Mouse (Mus musculus) liver, adult (tissue): ENCODE measurements around the gene Ppp1r32.

Source experiments
- GATA4 ChIP-seq: IDR thresholded peaks from 2 replicates; pipeline ENCODE4 v1.6.1; 2014; ENCODE audit warnings: mild to moderate bottlenecking, low read length; ENCODE audit not compliant: insufficient replicate concordance

Gene Ppp1r32

DNA sequence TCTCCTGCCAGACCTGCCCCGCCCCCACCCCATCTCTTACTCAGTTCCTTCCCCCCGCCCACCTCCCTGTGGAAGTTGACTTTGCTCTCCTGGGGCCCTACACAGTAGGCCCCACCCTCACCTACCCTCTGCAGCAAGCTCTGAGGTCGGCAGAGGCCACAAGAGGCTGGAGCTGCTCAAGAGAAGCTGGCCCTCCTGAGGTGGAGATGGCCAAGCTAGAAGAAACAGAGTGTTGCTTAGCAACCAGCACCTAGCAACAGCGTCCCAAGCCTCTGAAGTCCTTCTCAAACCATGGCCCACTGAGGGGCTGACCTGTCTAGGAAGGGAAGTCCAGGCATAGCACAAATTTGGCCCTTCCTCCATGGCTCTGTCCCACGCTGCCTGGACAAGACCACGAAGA is at the start of gene Ppp1r32:
TSS of gene Ppp1r32 (minus strand) at position 226 of the 400 bp plus-strand sequence.
- no peak for TF ChIP-seq GATA4

DNA sequence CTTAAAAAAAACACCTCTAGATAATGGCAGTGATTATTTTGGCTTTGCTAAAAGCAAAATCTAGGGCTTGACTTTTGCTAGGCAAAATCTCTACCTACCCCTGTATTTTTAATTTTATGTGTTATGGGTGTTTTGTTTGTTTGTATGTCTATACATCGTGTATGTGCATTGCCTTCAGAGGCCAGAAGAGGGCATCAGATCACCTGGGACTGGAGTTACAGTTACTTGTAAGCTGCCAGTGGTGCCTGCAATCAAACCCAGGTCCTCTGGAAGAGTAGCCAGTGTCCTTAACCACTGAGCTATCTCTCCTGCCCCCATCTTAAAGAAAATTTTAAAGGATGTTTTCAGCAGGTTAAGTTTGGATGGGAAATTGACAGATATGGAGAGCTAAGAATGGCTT is 47.4 kb upstream of the Ppp1r32 start:
- TF ChIP-seq GATA4 = no peak

- TF ChIP-seq GATA4 = no peak
Measured at GRCm38 (mm10) chr19:10525910-10526309, 43.2 kb upstream of the Ppp1r32 start, which contains the start of gene Sdhaf2. Sdhaf2 (minus strand) TSS chr19:10526142.

DNA sequence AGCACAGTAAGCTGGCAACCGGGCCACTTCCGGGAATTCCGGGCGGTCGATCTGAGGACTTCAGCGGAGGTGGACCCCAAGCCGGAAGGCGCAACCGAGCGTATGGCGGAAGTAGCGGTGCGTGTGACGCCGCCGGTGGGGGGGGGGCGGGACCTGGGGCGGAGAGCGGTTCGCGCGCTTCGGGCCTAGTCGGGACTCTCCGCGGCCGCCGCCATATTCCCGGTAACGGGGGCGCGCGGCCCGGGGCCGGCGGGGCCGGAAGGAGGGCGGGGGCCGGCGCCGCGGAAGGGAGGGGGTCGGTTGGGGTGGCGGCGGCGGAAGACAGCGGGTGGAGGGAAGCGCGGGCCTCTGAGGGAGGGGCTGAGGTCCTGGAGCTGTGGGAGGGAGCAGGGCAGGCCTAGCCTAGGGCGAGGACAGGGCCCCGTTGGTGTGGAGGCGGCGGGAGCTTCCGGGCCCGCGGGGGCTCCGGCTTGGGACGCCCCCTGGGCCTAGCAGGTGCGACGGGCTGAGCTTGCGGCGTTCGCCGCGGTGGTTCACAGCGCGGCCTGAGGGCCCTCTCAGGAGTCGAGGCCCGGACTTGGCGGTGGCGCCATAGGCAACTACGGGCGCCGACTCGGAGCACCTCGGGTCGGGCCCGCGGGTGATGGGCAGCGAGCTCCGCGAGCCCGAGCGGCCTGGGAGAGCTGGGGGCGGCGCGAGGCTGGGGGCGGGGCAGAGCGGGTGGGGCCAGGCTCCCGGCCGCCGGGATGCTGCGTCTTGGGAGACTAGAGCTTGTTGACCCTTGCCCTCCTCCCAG is 42.6 kb upstream of the Ppp1r32 start, which contains the start of gene Cpsf7:
TSS of gene Cpsf7 (plus strand) at position 161 of the 796 bp plus-strand sequence.
- no peak for TF ChIP-seq GATA4

- TF ChIP-seq GATA4 = no peak
Measured at GRCm38 (mm10) chr19:10524784-10525105, 42.0 kb upstream of the Ppp1r32 start.

- TF ChIP-seq GATA4 = no peak
Measured at GRCm38 (mm10) chr19:10523483-10524080, 40.9 kb upstream of the Ppp1r32 start.

DNA sequence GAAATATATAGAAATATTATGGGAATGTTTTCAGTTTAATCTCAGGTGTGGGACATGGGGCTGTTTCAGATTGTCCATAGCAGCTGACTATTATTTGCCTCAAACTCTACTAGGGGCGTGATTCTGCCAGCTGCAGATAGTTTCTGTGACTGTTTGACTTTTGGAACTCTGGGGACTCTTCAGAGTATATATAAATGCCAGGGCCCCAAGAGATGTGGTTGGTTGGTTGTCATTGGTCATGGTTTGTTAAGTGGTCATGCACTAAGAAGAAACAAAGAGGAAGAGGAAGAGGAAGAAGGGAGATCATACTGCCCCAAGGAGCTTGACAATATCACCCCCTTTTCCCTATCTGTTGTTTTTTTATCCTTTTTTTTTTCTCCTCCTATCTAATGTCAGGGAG is 39.2 kb upstream of the Ppp1r32 start:
- no peak for TF ChIP-seq GATA4

DNA sequence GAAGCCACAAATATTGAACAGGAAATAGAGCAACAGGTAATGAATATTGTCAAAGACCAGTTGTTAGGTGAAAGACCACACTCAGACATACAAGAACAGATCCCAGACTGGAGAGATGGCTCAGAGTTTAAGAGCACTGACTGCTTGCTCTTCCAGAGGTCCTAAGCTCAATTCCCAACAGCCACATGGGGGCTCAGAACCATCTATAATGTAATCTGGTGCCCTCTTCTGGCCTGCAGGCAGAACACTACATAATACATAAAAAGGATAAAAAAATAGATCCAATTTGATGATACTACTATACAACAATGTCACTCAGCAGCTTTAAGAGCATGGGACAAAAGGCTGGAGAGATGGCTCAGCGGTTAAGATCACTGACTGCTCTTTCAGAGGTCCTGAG is 37.6 kb upstream of the Ppp1r32 start:
- no peak for TF ChIP-seq GATA4

DNA sequence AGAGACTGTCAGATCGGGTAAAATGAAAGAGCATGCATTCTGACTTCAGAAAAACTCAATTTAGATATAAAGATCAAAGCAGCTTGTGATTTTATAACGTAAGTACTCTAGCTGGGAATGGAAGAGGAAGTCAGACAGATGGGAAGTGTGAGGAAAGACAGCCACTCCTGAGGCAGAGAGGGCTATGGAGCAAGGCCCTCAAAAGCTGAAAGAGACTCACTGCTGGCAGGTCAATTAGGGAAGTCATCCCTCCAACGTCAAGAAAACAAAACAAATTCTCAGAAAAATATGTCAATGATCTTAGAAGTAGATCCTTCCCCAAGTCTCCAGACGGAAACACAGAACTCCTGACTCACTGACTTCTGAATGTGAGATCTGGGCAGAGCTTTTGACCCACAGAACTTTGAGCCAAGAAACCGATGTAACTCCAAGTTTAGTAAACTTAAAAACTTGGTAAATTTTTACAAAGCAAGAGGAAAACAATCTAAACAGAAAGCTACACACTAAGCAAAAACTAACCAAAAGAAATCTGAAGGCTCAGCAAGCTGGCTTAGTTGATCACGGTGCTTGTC is 28.1 kb upstream of the Ppp1r32 start:
- no peak for TF ChIP-seq GATA4

DNA sequence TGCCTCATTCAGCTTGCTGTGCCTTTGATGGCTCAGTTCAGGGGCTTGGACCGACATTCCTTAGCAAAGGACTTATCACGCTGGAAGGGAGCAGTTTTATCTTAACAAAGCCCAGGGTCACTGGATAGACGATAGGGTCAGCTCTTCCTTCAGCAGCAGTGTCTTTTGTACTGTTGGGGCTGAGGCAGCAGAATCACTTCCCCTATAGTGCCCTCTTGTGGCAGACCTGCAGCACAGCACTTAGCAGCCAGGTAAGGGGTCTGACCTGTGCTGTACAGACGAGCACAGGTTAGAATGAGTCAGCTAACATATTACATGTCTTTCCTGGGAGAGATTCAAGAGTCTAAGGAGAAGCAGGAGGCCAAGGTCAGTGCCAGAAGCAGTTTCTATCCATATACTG is 19.8 kb upstream of the Ppp1r32 start:
- TF ChIP-seq GATA4 = no peak

GRCm38 (mm10) chr19:10500581-10500980 is 17.9 kb upstream of the Ppp1r32 start:
- no peak for TF ChIP-seq GATA4

DNA sequence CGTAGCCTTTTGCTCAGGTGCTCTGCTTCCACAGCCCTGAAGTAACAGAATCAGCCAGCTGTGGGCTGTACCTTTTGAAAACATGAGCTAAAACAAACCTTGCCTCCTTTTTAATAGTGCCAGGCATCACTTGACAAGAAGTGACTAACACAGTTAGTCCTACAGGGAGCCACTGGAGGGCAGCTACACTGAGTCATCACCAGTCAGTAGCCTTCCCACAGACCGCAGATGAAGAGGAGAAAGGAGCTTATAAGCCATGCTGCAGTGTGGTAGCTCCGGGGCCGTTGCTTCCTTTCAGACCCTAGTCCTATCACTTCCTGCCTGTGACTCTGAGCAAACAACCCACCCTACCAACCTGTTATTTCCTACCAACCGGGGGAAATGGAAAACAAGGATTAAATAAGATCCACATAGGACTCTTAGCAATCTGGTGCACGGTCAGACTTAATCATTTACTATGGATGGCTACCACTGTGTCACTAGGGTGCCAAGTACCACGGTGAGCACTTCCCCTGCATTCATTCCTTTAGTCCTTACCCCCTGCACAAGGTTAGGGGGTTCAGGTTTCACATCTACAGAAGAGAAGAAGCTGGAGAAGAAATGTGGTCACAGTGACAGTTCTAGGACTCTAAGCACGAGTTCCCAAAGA is 14.9 kb upstream of the Ppp1r32 start:
- TF ChIP-seq GATA4 = no peak

DNA sequence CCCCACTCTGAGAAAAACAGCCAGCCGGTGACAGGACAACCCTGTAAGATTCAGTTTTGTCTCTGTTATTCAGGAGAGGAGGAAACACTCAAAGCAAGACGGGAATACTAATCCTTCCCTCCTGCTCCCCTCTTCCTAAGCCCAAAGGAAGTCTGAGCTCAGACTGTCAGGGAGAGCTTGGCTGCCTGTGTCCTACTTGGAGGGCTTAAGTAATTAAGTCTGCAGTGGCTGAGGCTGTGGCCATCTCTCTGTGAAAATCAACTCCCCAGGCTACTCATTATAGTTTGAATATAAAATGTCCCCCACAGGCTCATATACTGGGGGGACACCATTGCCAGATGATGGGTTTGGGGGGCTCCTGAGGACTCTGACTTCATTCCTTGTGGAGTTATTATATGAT is 14.2 kb upstream of the Ppp1r32 start:
- TF ChIP-seq GATA4 = no peak

DNA sequence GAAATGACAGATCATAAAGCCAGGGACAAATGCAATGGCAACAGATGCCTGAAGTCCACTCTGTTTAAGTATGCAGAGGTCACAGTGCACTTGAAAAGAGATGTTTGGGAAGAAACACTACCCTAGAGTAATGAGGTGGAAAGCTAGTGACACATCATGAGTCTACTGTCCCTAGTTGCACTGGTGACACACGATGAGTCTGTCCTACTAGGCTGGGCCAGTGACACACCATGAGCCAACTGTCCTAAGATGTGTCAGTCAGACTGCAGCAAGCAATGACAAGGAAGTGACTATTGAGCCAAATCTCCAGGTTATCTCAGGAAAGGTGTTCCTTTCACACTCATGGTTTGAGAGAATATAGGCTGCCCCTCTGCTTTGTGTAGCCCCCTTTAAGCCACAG is 12.9 kb upstream of the Ppp1r32 start:
- TF ChIP-seq GATA4 = no peak

- TF ChIP-seq GATA4 = no peak
Measured at GRCm38 (mm10) chr19:10486264-10486738, 3.6 kb upstream of the Ppp1r32 start.

GRCm38 (mm10) chr19:10479541-10479940 is 3.2 kb downstream of the Ppp1r32 start:
- no peak for TF ChIP-seq GATA4

DNA sequence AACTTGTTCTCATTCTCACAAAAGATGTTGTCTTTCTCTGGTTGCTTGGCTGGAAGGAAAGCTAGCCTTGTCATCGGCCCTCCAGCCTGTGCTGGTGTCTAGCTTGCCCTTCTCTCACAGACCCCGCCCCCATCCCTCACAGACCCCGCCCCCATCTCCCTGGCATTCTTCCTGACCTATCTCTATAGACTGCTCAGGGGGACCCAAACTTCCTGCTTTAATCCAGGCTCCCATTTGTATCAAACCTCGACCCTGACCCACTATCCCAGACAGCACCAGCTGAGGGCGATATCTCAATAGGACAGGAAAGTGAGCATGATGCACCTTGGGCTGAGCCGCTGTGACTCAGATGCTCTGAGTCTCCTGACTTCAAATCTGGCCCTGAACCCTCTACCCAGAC is 8.9 kb downstream of the Ppp1r32 start:
- no peak for TF ChIP-seq GATA4
